Mouse (Mus musculus) natural killer cell, adult 2 months (primary cell): ENCODE data around the gene Arhgap15.

Experiments
- DNase-seq, 2 experiments: peaks; one replicate each; pipeline ENCODE4 v3.0.0; 2022; ENCODE audit warnings: low spot score in 2 of 2

Gene Arhgap15

DNA sequence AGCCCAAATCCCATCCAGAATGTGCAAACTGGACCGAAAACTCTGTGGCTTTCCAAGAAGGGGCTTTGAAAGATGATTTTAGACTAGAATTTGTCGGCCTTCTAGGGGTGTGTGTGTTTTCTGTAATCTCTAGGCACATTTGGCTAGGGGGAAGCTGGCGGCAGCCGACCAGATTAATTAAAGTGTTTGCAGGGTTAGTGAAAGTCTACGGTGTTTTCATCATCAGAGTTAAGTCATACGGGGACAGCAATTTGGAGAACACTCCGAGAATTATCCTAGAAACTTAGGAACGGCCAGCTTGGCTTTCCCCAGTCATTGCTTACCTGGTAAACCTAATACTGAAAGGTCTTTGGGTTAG, 356.6 kb downstream of the Arhgap15 start:
- no peak for DNase-seq

DNA sequence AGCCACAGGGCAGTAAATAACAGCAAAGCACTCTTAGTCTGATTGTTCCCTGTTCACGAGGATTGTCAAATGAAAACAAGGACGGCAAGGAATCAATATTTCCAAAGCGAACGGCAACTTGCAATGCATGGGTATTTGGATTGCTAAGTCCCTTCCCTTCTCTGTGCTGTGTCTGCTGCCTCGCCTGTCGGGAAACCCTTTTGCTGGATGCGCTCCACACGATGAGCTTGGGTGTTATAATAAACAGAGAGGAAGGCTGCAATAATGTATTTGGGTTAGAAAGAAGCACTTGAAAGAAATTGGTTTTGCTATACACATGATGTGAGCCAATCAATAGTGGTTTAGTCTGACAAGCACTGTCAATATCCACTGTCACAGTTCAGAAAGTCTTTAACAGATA, 357.7 kb downstream of the Arhgap15 start:
- DNase-seq: no peak

DNA sequence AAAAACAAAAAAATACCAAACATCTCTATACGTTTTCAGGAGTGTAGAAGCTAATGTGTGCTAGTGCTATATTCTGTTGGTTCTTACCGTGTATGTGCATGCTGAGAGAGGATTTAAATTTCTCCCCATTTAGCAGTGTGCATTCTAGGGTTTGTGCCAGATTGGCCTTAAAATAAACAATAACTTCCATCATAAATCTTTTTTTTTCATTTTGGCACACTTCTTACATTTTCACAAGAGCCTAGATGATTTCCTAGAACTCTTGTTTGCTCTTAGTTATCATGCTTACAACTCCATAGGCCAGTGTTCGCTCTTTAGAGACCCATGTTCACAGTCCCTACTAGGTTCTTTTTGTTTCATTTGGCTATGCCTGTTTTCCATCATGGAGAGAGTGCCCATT, 362.7 kb downstream of the Arhgap15 start:
- DNase-seq: no peak

DNA sequence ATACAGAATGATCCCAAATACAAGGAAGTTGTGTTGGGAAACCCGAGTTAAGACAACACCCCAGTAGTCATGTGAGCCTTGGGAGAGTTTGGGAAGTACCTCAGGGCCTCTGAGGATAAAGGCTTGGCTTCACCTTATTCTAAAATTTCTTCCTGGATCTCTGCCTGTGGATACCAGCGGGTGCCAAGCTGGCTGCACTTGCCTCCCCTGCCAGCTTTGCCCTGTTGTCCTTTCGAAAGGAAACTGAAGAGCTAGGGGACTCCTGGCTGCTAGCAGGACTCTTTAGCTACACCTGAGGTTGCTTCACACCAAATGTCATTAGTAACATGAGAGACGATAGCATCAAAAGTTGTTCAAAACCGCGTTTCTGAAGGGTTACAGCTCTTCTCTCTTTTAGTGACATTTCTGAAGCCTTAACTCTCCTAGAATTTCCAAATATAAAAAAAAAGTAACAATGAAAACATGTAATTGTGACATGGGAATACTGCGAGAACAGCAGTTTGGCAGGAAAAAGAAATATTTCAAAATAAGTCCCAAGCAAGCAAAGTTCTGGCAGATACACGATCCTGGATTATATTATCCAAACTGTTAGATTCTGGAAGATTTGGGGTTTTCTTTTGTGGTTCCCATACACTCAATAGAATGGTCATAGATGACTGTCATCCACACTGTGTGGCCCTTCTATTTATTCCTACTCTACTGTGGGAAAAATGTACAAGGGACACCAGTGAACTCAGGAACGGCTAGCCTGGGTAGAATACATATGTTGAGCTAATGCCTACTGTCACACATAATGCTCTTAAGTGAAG, 364.6 kb downstream of the Arhgap15 start:
- no peak for DNase-seq

DNA sequence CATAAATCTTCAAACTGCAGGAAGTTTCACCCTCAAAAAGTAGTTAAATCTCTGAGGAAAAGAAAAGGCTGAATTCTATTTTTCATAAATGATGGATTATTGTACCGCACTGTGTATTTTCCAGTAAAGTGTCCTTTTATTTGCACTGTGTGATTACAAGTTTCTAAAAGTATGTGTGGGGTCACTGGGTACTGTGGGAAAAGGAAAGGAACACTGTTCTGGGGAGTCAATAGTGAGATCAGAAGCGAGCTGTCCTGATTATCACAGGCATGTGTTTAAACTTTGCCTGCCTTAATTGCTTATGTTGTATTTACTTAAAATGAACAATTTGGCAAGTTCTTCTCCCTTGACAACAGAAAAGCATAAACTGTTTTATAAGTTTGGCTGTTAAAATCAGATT, 365.7 kb downstream of the Arhgap15 start:
- no peak for DNase-seq

DNA sequence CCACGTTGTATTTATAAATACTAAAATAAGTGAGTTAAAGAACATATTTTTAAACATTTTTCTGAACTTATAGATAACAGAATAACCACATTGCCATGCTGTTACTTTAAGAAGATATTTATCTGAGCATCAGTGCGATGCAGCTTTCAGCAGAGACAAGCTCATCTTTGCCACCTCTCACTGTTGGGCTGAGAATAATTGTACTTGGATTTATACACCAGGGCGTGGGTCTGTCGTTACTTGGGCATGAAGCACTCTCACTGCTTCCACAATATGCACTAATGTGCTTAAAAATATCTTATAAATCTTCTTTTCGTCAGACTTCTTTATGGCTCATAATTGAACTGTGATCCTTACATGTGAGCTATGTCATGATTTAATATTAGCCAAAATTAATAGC, 372.5 kb downstream of the Arhgap15 start:
- DNase-seq: no peak

DNA sequence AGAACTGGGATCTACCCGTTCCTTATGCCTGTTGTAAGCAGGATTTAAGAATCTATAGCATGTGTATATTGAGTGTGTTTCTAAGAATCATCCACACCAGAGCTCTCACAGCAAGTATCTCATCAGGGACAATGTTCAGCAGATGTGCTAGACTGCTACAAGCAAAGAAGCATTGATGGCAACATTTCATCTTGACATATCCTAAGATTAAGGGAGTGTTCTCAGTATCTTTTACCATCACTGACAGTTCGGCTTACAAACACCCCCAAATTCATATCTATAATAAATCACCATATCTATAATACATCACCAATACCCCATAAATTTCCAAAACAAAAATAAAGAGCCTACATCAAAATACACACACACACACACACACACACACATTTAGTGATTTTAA, 374.6 kb downstream of the Arhgap15 start:
- no peak for DNase-seq

DNA sequence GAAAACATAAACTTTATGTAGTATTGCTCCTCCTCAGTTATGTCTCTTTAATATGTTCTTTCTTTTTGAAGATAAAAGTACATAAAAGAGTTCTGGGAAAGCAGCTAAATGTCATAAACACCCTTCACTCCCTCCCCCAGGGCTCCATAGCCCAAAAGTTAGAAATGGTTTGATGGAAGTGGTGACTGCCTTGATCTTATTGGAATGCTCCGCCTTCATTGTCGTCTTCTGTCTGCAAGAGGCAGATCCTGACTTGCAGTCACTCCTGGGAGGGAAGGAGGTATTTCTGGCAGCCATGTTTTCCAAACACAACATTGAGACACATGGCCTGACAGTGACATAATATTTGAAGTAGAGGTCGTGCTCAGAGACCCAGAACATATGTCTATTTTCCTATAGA, 375.5 kb downstream of the Arhgap15 start:
- no peak for DNase-seq

DNA sequence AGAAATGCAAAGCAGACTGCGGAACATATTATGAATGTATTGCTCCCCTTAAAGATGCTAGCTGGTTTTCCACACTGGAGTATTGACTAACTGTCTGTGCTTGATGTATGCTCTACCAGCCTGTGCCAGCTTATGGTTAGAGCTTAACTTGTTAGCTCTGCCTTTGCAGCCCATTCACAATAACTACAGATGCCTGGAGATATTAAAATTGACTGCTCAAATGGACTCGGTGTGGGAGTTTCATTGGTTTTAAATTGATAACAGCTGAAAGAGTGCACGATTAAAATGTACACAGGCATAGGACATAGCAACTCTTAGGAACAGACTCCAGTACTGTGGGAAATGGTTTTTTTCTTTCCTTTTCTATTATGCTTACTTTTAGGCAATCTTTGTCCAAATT, 376.1 kb downstream of the Arhgap15 start:
- no peak for DNase-seq

DNA sequence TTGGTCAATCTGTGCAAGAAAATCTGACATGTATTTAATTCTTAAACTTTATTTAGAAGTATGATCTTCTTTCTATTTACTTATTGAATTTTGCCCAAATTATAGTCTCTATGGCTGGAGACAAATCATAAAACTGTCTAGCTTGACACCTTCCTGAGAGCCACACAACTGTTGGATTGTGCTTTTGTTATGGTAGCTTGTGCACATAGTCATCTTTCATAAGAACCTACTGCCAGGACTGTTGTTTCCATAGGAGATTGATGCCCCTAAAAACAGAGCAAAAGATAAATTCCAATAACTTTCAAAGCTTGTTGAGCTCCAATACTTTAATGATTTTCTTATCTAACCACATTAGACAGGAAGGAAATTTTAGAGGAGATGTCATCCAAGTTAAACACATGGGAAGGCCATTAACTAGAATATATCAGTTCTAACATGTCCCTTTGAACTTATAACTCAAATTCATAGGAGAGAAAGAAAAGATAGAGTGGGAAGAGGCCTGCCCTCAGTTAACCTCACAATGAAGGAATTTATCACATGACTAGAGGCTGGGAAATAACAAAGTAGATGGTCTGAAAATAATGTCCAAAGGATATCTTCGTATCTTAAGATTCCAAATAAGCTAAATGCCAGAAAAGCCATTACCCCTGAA, 377.5 kb downstream of the Arhgap15 start:
- DNase-seq: no peak

DNA sequence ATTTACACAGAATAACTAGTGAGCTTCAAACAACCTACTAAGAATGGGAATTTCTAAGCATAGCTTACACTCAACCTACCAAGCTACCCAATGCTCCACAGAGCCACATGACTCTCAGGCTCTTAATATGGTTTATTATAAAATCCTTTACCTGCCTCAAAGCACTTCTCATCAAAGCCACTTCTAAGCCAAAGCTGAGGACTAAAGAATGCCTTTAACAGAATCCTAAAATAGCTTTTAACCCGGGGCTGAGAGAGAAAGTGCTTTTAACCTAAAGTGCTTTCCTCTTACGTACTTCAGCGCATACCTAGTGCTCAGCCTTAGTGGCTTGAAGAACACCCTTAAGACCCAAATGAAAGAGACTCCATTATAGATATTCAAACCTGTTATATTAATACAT, 380.9 kb downstream of the Arhgap15 start:
- no peak for DNase-seq

DNA sequence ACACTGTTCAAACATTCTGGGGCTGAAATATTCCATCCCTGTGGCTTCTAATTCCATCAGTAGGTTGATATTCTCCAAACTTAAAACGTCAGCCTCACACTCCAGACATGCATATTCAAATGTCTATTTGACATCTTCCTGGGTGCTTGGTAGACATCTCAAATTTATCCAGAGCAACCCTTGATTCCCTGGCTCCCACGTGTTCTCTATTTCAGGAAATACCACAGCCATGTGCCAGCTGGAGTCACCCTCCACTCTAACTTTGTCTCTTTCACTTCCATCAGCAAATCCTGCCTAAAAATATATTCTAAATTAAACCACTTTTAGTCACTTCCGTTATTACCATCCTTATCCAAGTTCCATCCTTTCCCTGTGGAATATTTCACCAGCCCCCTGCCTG, 382.6 kb downstream of the Arhgap15 start:
- no peak for DNase-seq

DNA sequence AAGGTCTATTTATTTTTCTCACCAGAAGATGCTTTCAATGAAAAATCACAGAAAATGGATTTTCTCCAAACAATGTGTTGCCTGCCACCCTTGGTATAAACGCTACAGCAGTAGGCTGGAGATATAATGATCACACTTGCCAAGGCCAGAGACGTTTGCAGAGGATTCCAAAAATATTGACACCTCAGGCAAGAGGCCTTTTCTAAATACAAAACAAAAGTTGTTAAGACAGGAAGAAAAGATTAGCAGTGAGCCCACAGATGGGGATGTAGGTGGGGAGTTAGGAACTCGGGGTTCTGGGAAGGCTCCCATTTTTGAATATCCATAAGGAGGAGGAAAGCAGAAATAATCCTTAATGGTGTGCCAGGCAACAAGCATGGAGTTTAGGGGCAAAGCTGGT, 386.2 kb downstream of the Arhgap15 start:
- no peak for DNase-seq

DNA sequence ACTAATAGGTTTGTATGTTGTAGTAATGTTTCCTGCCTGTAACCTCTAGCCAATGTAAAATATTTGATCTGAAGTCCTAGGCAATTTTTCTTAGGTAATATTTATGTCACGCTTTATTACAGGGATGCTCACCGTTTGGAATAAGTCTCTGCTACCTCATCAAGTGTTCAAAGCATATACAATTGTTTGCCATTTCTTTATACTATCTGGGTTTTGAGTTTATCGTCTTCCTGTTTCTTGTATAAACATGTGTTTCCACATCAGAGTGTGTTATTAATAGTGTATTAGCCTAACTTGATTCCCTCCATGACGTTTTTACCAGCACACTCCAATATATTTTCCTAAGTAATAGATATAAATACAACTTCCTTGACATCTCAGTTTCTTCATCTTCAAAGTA, 391.8 kb downstream of the Arhgap15 start:
- DNase-seq: no peak

DNA sequence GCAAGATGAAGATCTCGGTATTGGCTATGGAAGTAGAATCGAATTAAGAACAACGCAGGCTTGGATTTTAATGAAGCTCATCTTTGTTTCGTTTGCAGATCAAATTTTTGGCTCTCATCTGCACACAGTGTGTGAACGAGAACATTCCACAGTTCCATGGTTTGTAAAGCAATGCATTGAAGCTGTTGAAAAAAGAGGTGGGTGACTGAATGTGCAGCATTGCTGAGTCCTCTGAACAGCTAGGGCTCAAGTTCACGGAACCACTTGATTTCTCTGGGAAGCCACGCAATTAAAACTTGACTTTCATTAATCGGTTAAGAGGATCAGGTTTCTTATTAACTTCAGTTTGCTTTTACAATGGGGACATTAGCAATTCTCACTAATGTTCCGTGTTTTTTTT, 393.5 kb downstream of the Arhgap15 start:
- DNase-seq: no peak

DNA sequence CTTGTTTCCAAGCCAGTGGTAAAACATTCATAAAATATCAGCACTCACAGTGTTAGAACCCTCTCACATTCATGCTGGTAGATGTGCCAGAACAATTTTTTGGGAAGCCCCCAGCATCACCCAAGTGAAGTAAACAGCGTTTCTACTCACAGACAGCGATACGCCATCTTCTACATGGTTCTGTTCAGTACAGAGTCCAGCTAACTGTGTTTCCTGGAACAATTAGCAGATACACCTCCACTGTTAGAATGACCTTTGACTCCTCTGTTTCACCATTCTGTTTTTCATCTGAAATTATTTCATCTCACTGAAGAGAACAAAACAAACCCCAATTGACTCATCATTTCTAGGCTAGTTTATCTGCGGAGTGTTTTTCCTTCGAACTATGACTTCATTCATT, 394.0 kb downstream of the Arhgap15 start:
- no peak for DNase-seq

DNA sequence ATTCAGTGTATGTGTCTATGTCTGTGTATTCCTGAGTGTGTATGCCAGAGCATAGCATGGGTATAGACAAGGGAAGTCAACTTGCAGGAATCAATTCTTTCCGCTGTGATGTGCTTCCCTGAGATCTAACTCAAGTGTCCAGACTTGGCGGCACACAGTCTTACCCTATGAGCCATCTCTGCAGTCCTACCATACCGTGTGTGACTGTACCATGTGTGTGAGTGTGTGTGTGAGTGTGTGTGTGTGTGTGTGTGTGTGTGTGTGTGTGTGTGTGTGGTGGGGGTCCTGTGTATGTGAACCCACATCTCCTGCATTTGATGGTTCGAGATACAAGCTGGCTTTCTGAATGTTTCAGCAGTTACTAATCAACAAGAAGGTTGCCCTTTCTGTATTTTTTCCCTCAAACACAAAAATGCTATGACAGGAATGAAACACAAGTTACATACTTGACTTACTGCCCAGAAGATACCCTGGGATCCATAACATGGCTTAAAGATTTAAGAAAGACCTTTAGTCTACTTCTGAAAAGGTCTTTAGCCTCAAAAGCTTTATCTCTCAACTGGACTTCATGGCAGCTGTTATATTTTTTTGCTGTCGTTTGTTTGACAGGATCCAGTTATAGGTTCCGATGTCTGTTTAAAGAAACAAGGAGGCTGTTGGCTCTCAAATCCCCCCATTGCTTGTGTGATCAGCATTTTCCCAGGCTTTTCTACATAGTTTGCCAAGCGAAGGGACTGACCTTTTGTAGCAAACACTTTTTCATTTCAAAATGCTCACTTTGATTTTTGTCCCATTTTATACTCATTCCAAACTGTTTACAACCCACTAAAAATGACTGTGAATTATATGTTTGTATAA, 397.7 kb downstream of the Arhgap15 start:
- DNase-seq: no peak

DNA sequence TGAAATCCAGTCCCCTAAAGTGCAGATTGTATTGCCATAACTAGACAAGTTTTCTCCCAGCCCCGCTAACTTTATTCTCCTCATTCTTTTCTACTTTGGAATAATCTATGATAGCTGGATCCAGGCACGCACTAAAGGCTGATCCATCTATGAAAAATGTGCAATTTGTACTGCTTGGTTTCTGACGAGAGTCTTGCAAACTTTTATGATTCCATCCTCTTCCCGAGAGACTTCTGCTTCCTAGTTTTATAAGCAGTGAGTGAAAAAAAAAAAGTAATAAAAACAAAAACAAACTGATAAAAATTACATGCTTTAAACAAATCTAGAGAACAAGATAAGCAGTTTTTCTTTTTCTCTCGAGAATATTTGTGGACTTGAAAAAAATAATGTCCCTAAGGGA, 398.9 kb downstream of the Arhgap15 start:
- no peak for DNase-seq

DNA sequence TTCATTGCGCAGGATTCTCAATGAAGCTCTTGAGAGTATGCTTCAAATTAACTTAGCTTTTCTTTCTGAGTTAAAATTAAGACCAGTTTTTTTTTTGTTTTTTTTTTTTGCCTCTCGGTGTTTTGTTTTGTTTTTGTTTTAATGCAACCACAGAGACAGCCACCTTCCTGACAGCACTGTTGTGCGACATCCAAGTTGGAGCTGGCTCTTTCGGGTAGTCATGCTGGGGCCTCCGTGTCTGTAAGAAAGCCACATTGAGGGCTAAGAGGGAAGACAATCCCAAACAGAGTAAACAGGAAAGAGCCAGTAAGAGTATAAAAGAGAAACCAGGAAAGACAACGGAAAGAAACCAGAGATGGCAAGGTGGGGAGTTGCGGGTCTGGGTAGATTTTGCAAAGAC, 399.3 kb downstream of the Arhgap15 start:
- DNase-seq: no peak

DNA sequence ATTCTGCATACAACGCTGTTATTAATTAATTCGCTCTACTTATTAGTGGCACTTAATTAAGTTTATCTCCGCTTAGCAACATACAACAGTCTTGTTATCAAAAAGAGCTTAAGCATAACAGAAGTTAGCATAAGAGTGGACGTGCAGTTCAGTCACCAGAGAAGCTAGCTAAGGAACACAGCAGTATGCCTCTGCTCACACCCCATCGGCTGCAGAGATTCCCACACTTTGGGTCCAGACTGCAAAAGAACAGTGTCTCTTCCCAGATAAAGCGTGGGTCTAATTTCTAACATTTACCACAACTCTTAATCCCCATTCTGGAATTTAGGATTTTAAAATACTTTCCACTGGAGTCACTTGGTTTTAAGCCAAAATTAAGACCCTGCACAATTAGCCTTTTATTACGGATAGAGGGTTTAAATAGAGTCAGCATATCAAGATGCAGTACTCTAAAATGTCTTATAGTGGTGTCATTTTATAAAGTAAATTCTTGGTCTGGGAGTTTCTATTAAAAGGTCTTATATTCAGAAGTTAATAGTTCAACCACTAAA, 400.0 kb downstream of the Arhgap15 start:
- DNase-seq: no peak

DNA sequence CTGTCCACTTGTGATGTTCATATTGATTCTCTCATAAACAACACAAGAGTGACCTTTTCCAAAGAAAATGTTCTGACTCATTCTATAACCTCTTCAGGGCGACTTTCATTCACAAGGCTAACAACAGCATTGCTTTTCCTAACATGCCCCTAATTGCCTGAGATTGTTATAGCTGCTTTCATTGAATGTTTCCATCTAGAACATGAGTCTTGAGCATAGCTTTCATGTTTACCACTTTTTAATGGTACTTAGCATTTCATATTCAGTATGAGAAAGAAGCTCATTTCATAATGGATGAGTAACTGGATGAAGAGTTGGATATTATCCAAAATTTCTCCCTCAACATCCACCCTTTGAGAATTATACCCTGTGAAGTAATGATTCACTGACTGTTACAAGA, 403.7 kb downstream of the Arhgap15 start:
- DNase-seq: no peak

DNA sequence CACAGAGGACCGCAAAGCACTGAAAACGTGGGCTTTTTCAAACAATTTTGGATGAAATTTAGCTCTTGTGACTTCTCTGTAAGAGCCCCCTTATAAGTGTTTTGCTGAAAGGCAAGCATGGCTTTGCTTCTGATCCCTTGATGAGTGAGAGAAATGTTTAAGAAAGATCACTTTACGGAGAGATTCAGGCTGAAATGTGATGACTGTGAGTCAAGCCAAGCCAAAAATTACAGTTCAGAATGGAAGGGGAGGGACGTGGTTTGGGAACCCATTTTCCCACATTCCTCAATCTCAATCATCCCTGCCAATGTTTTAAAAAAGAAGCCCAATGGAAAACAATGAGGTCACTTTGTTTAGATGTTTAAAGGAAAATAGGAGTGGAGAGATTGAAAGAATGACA, 411.7 kb downstream of the Arhgap15 start:
- no peak for DNase-seq

DNA sequence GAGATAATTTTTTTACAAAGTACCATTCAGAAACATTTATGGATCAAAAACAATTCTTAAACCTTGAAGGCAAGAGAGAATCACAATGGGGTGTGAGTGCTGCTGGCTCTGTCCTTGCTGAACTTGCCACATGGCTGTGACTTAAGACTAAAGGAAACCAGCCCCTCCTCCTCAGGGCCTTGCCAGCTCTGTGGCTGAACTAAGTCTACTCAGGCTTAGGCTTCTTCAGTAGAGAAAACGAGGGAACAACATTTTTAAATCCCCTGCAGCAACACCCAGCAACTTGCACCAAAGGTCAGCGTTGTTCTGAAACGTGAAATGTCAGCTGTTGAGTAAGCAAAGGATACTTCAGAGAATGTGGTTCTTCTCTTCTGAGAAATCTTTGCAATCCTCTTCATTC, 417.2 kb downstream of the Arhgap15 start:
- DNase-seq: no peak
